Mouse (Mus musculus) limb, embryonic 14.5 days (tissue): Measurements from ENCODE around the gene Sh3pxd2a. TPM values are rescaled to one million over a fixed set of nuclear protein-coding genes. Genes with fewer than 3 reads are reported as not detected.
A peak's percentile ranks its signal among the peaks of the same experiment; 100 is the strongest.

Experiments
- ATAC-seq: fragments of 200-750 bp; cut with Nextera tagmentation; 2 replicates; pipeline ENCODE4 v1.8.0; 2017; ENCODE audit warnings: low read depth, moderate number of reproducible peaks, moderate TSS enrichment; ENCODE audit not compliant: low FRiP score
- DNase-seq: peaks from one replicate; pipeline ENCODE4 v3.0.0-alpha.2; 2015; ENCODE audit warnings: low spot score
- H3K27ac ChIP-seq: fragments of 300-500 bp; sonication (generic); replicated peaks from 2 replicates; pipeline ENCODE4 v1.5.1; 2014; ENCODE audit warnings: low read depth, mild to moderate bottlenecking, low read length, moderate library complexity, mixed read lengths
- H3K27me3 ChIP-seq: fragments of 300-500 bp; sonication (generic); 2 replicates; pipeline ENCODE4 v1.6.1; 2014; ENCODE audit warnings: low read length, mixed read lengths; ENCODE audit not compliant: control insufficient read depth, insufficient read depth
- H3K36me3 ChIP-seq: fragments of 300-500 bp; sonication (generic); 2 replicates; pipeline ENCODE4 v1.6.1; 2014; ENCODE audit warnings: mild to moderate bottlenecking, low read length, moderate library complexity, mixed read lengths; ENCODE audit not compliant: control insufficient read depth, insufficient read depth
- H3K4me1 ChIP-seq: fragments of 300-500 bp; sonication (generic); 2 replicates; pipeline ENCODE4 v1.6.1; 2014; ENCODE audit warnings: antibody characterized with exemption, low read length, mixed read lengths; ENCODE audit not compliant: control insufficient read depth, insufficient read depth
- H3K4me2 ChIP-seq: fragments of 300-500 bp; sonication (generic); replicated peaks from 2 replicates; pipeline ENCODE4 v1.6.1; 2014; ENCODE audit warnings: low read depth, mild to moderate bottlenecking, low read length, moderate library complexity; ENCODE audit not compliant: severe bottlenecking
- H3K4me3 ChIP-seq: fragments of 300-500 bp; sonication (generic); replicated peaks from 2 replicates; pipeline ENCODE4 v1.5.1; 2014; ENCODE audit warnings: low read length
- H3K9ac ChIP-seq: fragments of 300-500 bp; sonication (generic); 2 replicates; pipeline ENCODE4 v1.6.1; 2014; ENCODE audit warnings: mild to moderate bottlenecking, low read depth, low read length, moderate library complexity; ENCODE audit not compliant: severe bottlenecking
- H3K9me3 ChIP-seq: fragments of 300-500 bp; sonication (generic); 2 replicates; pipeline ENCODE4 v1.6.1; 2016; ENCODE audit warnings: low read length; ENCODE audit not compliant: control insufficient read depth
- POLR2A ChIP-seq: fragments of 200-500 bp; IDR thresholded peaks from 2 replicates; pipeline ENCODE4 v1.8.0; 2012; ENCODE audit warnings: inconsistent platforms, mild to moderate bottlenecking, moderate library complexity, borderline replicate concordance; ENCODE audit not compliant: insufficient read depth, insufficient read length; ENCODE audit errors: extremely low read depth
- WGBS: fragments of 180-500 bp; shearing (Covaris S2); extraction: QIAGEN DNeasy Blood & Tissue Kit; methylation state at CpG from one replicate; pipeline ENCODE4 v1.1.7; 2014; 5-methylcytosine and 5-hydroxymethylcytosine counted together
- polyA plus RNA-seq, 2 experiments: library from polyadenylated mRNA; depleted of rRNA in 1 of 2; stranded (reverse) in 1 of 2; unstranded in 1 of 2; fragments of >200 nt; fragmentation: Nextera tagmentation in 1 of 2; extraction: Ambion mirVana in 1 of 2; gene quantifications; 2 replicates each; pipeline versions ENCODE4 v1.2.1 to v1.2.3; 2012 to 2014

Sh3pxd2a gene
- polyA plus RNA-seq, 2 experiments, result 17.1 to 61.7 TPM

- no peak overlapping the region for H3K4me3 ChIP-seq
- 70% methylated on average over 4 of the region's 4 CpGs for WGBS
- no peaks in the 10 kb centered on the region for H3K27me3 ChIP-seq
- H3K9ac ChIP-seq, result no peak overlapping the region
- TF ChIP-seq POLR2A, result no peak
- H3K9me3 ChIP-seq, result no peaks in the 10 kb centered on the region
- H3K27ac ChIP-seq, result no peak overlapping the region
- ATAC-seq, result no peak
- H3K4me2 ChIP-seq, result no peak overlapping the region
- H3K36me3 ChIP-seq, result no peaks in the 10 kb centered on the region
- no peak for DNase-seq
- peaks cover 65% of the 10 kb centered on the region for H3K4me1 ChIP-seq
These were observed 23.2 kb downstream of the Sh3pxd2a start for GRCm38 (mm10) chr19:47440967-47441366.

GRCm38 (mm10) chr19:47440435-47440803 lies 23.8 kb downstream of the Sh3pxd2a start:
- Histone ChIP-seq H3K27me3 (no peaks in the 10 kb centered on the region), H3K4me1 (peaks cover 60% of the 10 kb centered on the region), H3K4me3 (no peak overlapping the region), H3K27ac (no peak overlapping the region), H3K4me2 (no peak overlapping the region), H3K36me3 (no peaks in the 10 kb centered on the region), H3K9me3 (no peaks in the 10 kb centered on the region), H3K9ac (no peak overlapping the region)
- no peak for TF ChIP-seq POLR2A
- ATAC-seq (no peak), DNase-seq (no peak)
- WGBS, result 87% methylated on average over 7 of the region's 7 CpGs

GRCm38 (mm10) chr19:47439726-47440434 lies 24.3 kb downstream of the Sh3pxd2a start:
- 83% methylated on average over 8 of the region's 9 CpGs for WGBS
- H3K27ac ChIP-seq, result no peak overlapping the region

GRCm38 (mm10) chr19:47438445-47438844 lies 25.8 kb downstream of the Sh3pxd2a start:
- Histone ChIP-seq H3K27me3 (no peaks in the 10 kb centered on the region), H3K9me3 (no peaks in the 10 kb centered on the region), H3K4me1 (peaks cover 45% of the 10 kb centered on the region), H3K9ac (no peak overlapping the region), H3K4me3 (no peak overlapping the region), H3K36me3 (no peaks in the 10 kb centered on the region), H3K4me2 (no peak overlapping the region; the same call in 1 of the 2 replicates), H3K27ac (peak overlapping the region; percentile 63)
- peak; percentile 95 for DNase-seq
- no peak for TF ChIP-seq POLR2A
- ATAC-seq, result peak; percentile 81
- WGBS, result 34% methylated on average over 5 of the region's 5 CpGs

More at GRCm38 (mm10) chr19:47439726-47440434, 24.3 kb downstream of the Sh3pxd2a start:
- H3K9ac ChIP-seq, result no peak overlapping the region
- H3K4me2 ChIP-seq, result no peak overlapping the region
- no peak for TF ChIP-seq POLR2A
- H3K9me3 ChIP-seq, result no peaks in the 10 kb centered on the region
- H3K36me3 ChIP-seq, result no peaks in the 10 kb centered on the region
- H3K4me3 ChIP-seq, result no peak overlapping the region
- ATAC-seq (no peak), DNase-seq (no peak)
- H3K27me3 ChIP-seq, result no peaks in the 10 kb centered on the region
- peaks cover 56% of the 10 kb centered on the region for H3K4me1 ChIP-seq

GRCm38 (mm10) chr19:47437040-47437439 lies 27.2 kb downstream of the Sh3pxd2a start:
- Histone ChIP-seq H3K4me2 (no peak overlapping the region), H3K27ac (no peak overlapping the region), H3K9ac (no peak overlapping the region), H3K4me3 (no peak overlapping the region), H3K4me1 (peaks cover 40% of the 10 kb centered on the region), H3K36me3 (no peaks in the 10 kb centered on the region), H3K27me3 (no peaks in the 10 kb centered on the region), H3K9me3 (no peaks in the 10 kb centered on the region)
- ATAC-seq, result no peak
- DNase-seq, result no peak
- WGBS, result 85% methylated on average over 4 of the region's 4 CpGs
- TF ChIP-seq POLR2A, result no peak
